Mouse (Mus musculus) CH12.LX (cell line): ENCODE data around the gene Otop3. TPM values are rescaled to one million over a fixed set of nuclear protein-coding genes. Genes with fewer than 3 reads are reported as not detected.
A peak's percentile ranks its signal among the peaks of the same experiment; 100 is the strongest.
"Not testable (repeated sequence)": the region's sequence is repeated elsewhere in the genome, so short reads cannot be mapped to it uniquely, and the experiment has no call there.

Experiments used
- DNase-seq: peaks from one replicate; pipeline ENCODE4 v3.0.0-alpha.2; 2013; ENCODE audit errors: extremely low read depth
- H3K27ac ChIP-seq: 2 replicates; pipeline ENCODE4 v1.5.1; 2012; ENCODE audit warnings: low read depth, mild to moderate bottlenecking, control low read depth, moderate library complexity; ENCODE audit not compliant: insufficient read depth
- H3K27me3 ChIP-seq: replicated peaks from 2 replicates; pipeline ENCODE3; 2012; ENCODE audit warnings: inconsistent platforms
- H3K36me3 ChIP-seq, 2 experiments: replicated peaks in 1 of 2; 2 replicates each; pipeline versions ENCODE3 to v1.6.1; 2012; ENCODE audit warnings: inconsistent platforms in 1 of 2, low read length in 1 of 2, mild to moderate bottlenecking in 1 of 2, mixed read lengths in 1 of 2, moderate library complexity in 1 of 2; ENCODE audit not compliant: control insufficient read depth in 1 of 2, insufficient read depth in 1 of 2
- H3K4me1 ChIP-seq, 2 experiments: 2 replicates each; pipeline ENCODE4 v1.6.1; 2012; ENCODE audit warnings: inconsistent platforms in 1 of 2, moderate library complexity in 1 of 2; ENCODE audit not compliant: insufficient read depth in 2 of 2, control insufficient read depth in 1 of 2
- H3K4me2 ChIP-seq: 2 replicates; pipeline ENCODE4 v1.6.1; 2012; ENCODE audit warnings: low read depth, mild to moderate bottlenecking, control low read depth; ENCODE audit not compliant: poor library complexity, insufficient read depth, severe bottlenecking
- H3K4me3 ChIP-seq, 3 experiments: fragments of 150-350 bp in 1 of 3; sonication (generic) in 1 of 3; replicated peaks in 1 of 3; 2 replicates each; pipeline versions ENCODE3 to v1.5.1; 2011 to 2012; ENCODE audit warnings: low read depth in 2 of 3, low read length in 2 of 3, mild to moderate bottlenecking in 2 of 3, moderate library complexity in 2 of 3, control low read depth in 1 of 3, improper control_type of control experiment in 1 of 3, inconsistent platforms in 1 of 3, mixed read lengths in 1 of 3; ENCODE audit not compliant: poor library complexity in 1 of 3
- H3K79me2 ChIP-seq: replicated peaks from 2 replicates; pipeline ENCODE4 v1.6.1; 2012; ENCODE audit warnings: mild to moderate bottlenecking, moderate library complexity; ENCODE audit not compliant: control insufficient read depth, poor library complexity, insufficient read depth, severe bottlenecking; ENCODE audit errors: extremely low read depth
- H3K9ac ChIP-seq: 2 replicates; pipeline ENCODE4 v1.6.1; 2012; ENCODE audit warnings: low read depth, mild to moderate bottlenecking, control low read depth, moderate library complexity; ENCODE audit not compliant: insufficient read depth
- H3K9me3 ChIP-seq: replicated peaks from 2 replicates; pipeline ENCODE3; 2012; ENCODE audit warnings: low read length, inconsistent platforms, mixed read lengths
- CHD1 ChIP-seq: IDR thresholded peaks from 2 replicates; pipeline ENCODE4 v1.6.1; 2012; ENCODE audit warnings: low read depth, low read length, improper control_type of control experiment, inconsistent platforms
- CHD2 ChIP-seq: IDR thresholded peaks from 2 replicates; pipeline ENCODE4 v1.6.1; 2011; ENCODE audit warnings: low read length, improper control_type of control experiment
- CTCF ChIP-seq, 2 experiments: IDR thresholded peaks in 1 of 2; conservative IDR thresholded peaks in 1 of 2; 2 replicates each; pipeline ENCODE4 v1.5.1; 2011 to 2012; ENCODE audit warnings: low read depth in 2 of 2, low read length in 2 of 2, improper control_type of control experiment in 1 of 2, inconsistent platforms in 1 of 2, mild to moderate bottlenecking in 1 of 2, moderate library complexity in 1 of 2
- E2F4 ChIP-seq: IDR thresholded peaks from 2 replicates; pipeline ENCODE4 v1.6.1; 2011; ENCODE audit warnings: low read depth, low read length, improper control_type of control experiment; ENCODE audit not compliant: insufficient replicate concordance
- ETS1 ChIP-seq: conservative IDR thresholded peaks from 2 replicates; pipeline ENCODE4 v1.6.1; 2012; ENCODE audit warnings: low read depth, mild to moderate bottlenecking, inconsistent platforms, low read length, improper control_type of control experiment, moderate library complexity
- GABPA ChIP-seq: IDR thresholded peaks from 2 replicates; pipeline ENCODE4 v1.6.1; 2012; ENCODE audit warnings: low read depth, low read length, improper control_type of control experiment, inconsistent platforms; ENCODE audit not compliant: insufficient replicate concordance
- HCFC1 ChIP-seq: IDR thresholded peaks from 2 replicates; pipeline ENCODE4 v1.6.1; 2012; ENCODE audit warnings: low read depth, mild to moderate bottlenecking, inconsistent platforms, low read length, improper control_type of control experiment
- JUN ChIP-seq: IDR thresholded peaks from 2 replicates; pipeline ENCODE4 v1.6.1; 2011; ENCODE audit warnings: low read depth, mild to moderate bottlenecking, low read length, improper control_type of control experiment, moderate library complexity; ENCODE audit not compliant: insufficient read depth
- JUND ChIP-seq: conservative IDR thresholded peaks from 2 replicates; pipeline ENCODE4 v1.6.1; 2011; ENCODE audit warnings: low read depth, low read length, improper control_type of control experiment
- KAT2A ChIP-seq: IDR thresholded peaks from 2 replicates; pipeline ENCODE4 v1.6.1; 2012; ENCODE audit warnings: low read length, improper control_type of control experiment, inconsistent platforms; ENCODE audit not compliant: insufficient replicate concordance
- MAFK ChIP-seq: IDR thresholded peaks from 2 replicates; pipeline ENCODE4 v1.6.1; 2011; ENCODE audit warnings: low read length, improper control_type of control experiment; ENCODE audit not compliant: insufficient replicate concordance
- MAZ ChIP-seq: IDR thresholded peaks from 2 replicates; pipeline ENCODE4 v1.6.1; 2012; ENCODE audit warnings: low read depth, mild to moderate bottlenecking, inconsistent platforms, low read length, improper control_type of control experiment, moderate library complexity
- NELFE ChIP-seq: IDR thresholded peaks from 2 replicates; pipeline ENCODE4 v1.6.1; 2011; ENCODE audit warnings: low read depth, low read length, improper control_type of control experiment
- NRF1 ChIP-seq: IDR thresholded peaks from 2 replicates; pipeline ENCODE4 v1.6.1; 2014; ENCODE audit warnings: low read depth, mild to moderate bottlenecking, inconsistent platforms, low read length, improper control_type of control experiment, moderate library complexity
- PAX5 ChIP-seq: IDR thresholded peaks from 2 replicates; pipeline ENCODE4 v1.6.1; 2012; ENCODE audit warnings: low read length, inconsistent platforms, mixed read lengths
- POLR2AphosphoS2 ChIP-seq: IDR thresholded peaks from 2 replicates; pipeline ENCODE4 v1.6.1; 2011; ENCODE audit warnings: low read depth, low read length, improper control_type of control experiment
- RAD21 ChIP-seq: IDR thresholded peaks from 2 replicates; pipeline ENCODE4 v1.6.1; 2011; ENCODE audit warnings: low read depth, mild to moderate bottlenecking, low read length, improper control_type of control experiment, moderate library complexity
- RCOR1 ChIP-seq: conservative IDR thresholded peaks from 2 replicates; pipeline ENCODE4 v1.6.1; 2012; ENCODE audit warnings: low read depth, mild to moderate bottlenecking, inconsistent platforms, low read length, improper control_type of control experiment
- SMC3 ChIP-seq: IDR thresholded peaks from 2 replicates; pipeline ENCODE4 v1.6.1; 2011; ENCODE audit warnings: low read depth, low read length, improper control_type of control experiment
- TBP ChIP-seq: conservative IDR thresholded peaks from 2 replicates; pipeline ENCODE4 v1.6.1; 2011; ENCODE audit warnings: low read depth, low read length, improper control_type of control experiment
- TCF12 ChIP-seq: IDR thresholded peaks from 2 replicates; pipeline ENCODE4 v1.6.1; 2014; ENCODE audit warnings: low read depth, mild to moderate bottlenecking, inconsistent platforms, low read length, improper control_type of control experiment
- UBTF ChIP-seq: IDR thresholded peaks from 2 replicates; pipeline ENCODE4 v1.6.1; 2012; ENCODE audit warnings: low read depth, mild to moderate bottlenecking, inconsistent platforms, low read length, improper control_type of control experiment, moderate library complexity
- USF1 ChIP-seq: IDR thresholded peaks from 2 replicates; pipeline ENCODE4 v1.6.1; 2014; ENCODE audit warnings: low read depth, mild to moderate bottlenecking, inconsistent platforms, low read length, improper control_type of control experiment
- USF2 ChIP-seq: conservative IDR thresholded peaks from 2 replicates; pipeline ENCODE4 v1.6.1; 2011; ENCODE audit warnings: low read depth, low read length, improper control_type of control experiment
- ZKSCAN1 ChIP-seq: IDR thresholded peaks from 2 replicates; pipeline ENCODE4 v1.6.1; 2012; ENCODE audit warnings: low read depth, inconsistent platforms, low read length, improper control_type of control experiment, borderline replicate concordance
- ZMIZ1 ChIP-seq: IDR thresholded peaks from 2 replicates; pipeline ENCODE4 v1.6.1; 2012; ENCODE audit warnings: low read depth, mild to moderate bottlenecking, inconsistent platforms, low read length, improper control_type of control experiment
- ZNF384 ChIP-seq: IDR thresholded peaks from 2 replicates; pipeline ENCODE4 v1.6.1; 2012; ENCODE audit warnings: low read depth, low read length, improper control_type of control experiment, inconsistent platforms
- dilution Hi-C: fragments of 300-500 bp; cut with MboI; formaldehyde crosslinking; loops from 2 replicates; pipeline ENCODE4 v1.14.3; 2020; ENCODE audit warnings: low sequenced_read_pairs; ENCODE audit not compliant: extremely low pct_unique_long_range_greater_than_20kb, extremely low pct_ligation_motif_present
- in situ Hi-C: fragments of 300-500 bp; cut with MboI; formaldehyde crosslinking; loops from 3 replicates; pipeline ENCODE4 v1.14.3; 2019; ENCODE audit warnings: low sequenced_read_pairs, low pct_ligation_motif_present, low pct_unique_long_range_greater_than_20kb, mixed read lengths
- polyA plus RNA-seq: library from polyadenylated mRNA; unstranded; fragments of >175 nt; gene quantifications from 2 replicates; pipeline ENCODE4 v1.2.1, GENCODE M21; 2012; ENCODE audit warnings: low read depth; ENCODE audit not compliant: insufficient read length
- total RNA-seq, 2 experiments: library from RNA; depleted of rRNA; stranded (reverse); fragments of 300-350 nt in 1 of 2; fragments of >200 nt in 1 of 2; gene quantifications; 2 replicates each; pipeline ENCODE4 v1.2.3; 2012 to 2014

Otop3 gene
- total and polyA plus RNA-seq, 3 experiments, result not detected

GRCm38 (mm10) chr11:115384587-115384986 lies 50.1 kb downstream of the Otop3 start:
- H3K27me3 ChIP-seq, result peaks cover 68% of the 10 kb centered on the region
- H3K36me3 ChIP-seq, result no peaks in the 10 kb centered on the region
- dilution Hi-C loops, result no loop called here
- no peaks in the 10 kb centered on the region for H3K4me1 ChIP-seq
- in situ Hi-C loops, result no loop called here
- no peaks in the 10 kb centered on the region for H3K79me2 ChIP-seq
- no peak overlapping the region for H3K4me2 ChIP-seq
- peaks cover 9% of the 10 kb centered on the region for H3K9me3 ChIP-seq
- H3K9ac ChIP-seq, result no peak overlapping the region
- DNase-seq, result no peak
- TF ChIP-seq ZMIZ1 (no peak), PAX5 (no peak), JUND (no peak), KAT2A (no peak), CHD2 (no peak), ETS1 (no peak), MAFK (no peak), JUN (no peak), POLR2AphosphoS2 (no peak), RAD21 (no peak), CTCF (conservative IDR thresholded peaks at IDR 0.05 in 1 of 2, IDR thresholded peaks at IDR 0.05 in 1 of 2; ENCODE audit: low read depth in 2 of 2, low read length in 2 of 2) (no peak), MAZ (no peak), ZKSCAN1 (no peak), GABPA (no peak), RCOR1 (no peak), CHD1 (no peak)
- no peak overlapping the region for H3K27ac ChIP-seq
- H3K4me3 ChIP-seq, result no peak overlapping the region

- H3K9me3 ChIP-seq, H3K4me2 ChIP-seq, H3K36me3 ChIP-seq, DNase-seq, dilution Hi-C loops, H3K4me1 ChIP-seq, H3K9ac ChIP-seq, H3K79me2 ChIP-seq, H3K4me3 ChIP-seq, in situ Hi-C loops, H3K27ac ChIP-seq: not testable (repeated sequence)
- peaks cover 82% of the 10 kb centered on the region for H3K27me3 ChIP-seq
- peak; percentile 90; the same call in 1 of the 2 replicates for TF ChIP-seq TBP
Observed at GRCm38 (mm10) chr11:115386859-115387258, 52.3 kb downstream of the Otop3 start.

- no peaks in the 10 kb centered on the region for H3K36me3 ChIP-seq
- H3K4me2 ChIP-seq, result no peak overlapping the region
- H3K9me3 ChIP-seq, result peaks cover 3% of the 10 kb centered on the region
- H3K9ac ChIP-seq, result no peak overlapping the region
- H3K4me1 ChIP-seq, result no peaks in the 10 kb centered on the region
- in situ Hi-C loops (no loop called here), dilution Hi-C loops (no loop called here)
- no peaks in the 10 kb centered on the region for H3K79me2 ChIP-seq
- no peak for DNase-seq
- H3K27me3 ChIP-seq, result peaks cover 88% of the 10 kb centered on the region
- no peak overlapping the region for H3K27ac ChIP-seq
- H3K4me3 ChIP-seq, result no peak overlapping the region
- no peak for TF ChIP-seq SMC3
- no peak for TF ChIP-seq CHD1
- no peak for TF ChIP-seq HCFC1
- TF ChIP-seq ZNF384, result no peak
- TF ChIP-seq JUND, result no peak
- no peak for TF ChIP-seq MAZ
- no peak for TF ChIP-seq KAT2A
- no peak for TF ChIP-seq TBP
- TF ChIP-seq E2F4, result no peak
- no peak for TF ChIP-seq NELFE
- no peak for TF ChIP-seq CHD2
- TF ChIP-seq USF2, result no peak
- no peak for TF ChIP-seq MAFK
- TF ChIP-seq USF1, result no peak
- no peak for TF ChIP-seq TCF12
- no peak for TF ChIP-seq NRF1
- TF ChIP-seq ETS1, result no peak
- no peak for TF ChIP-seq ZMIZ1
- no peak for TF ChIP-seq UBTF
Observed at GRCm38 (mm10) chr11:115391358-115391757, 56.8 kb downstream of the Otop3 start.
